Mouse (Mus musculus): ENCODE results near the gene Asb2.

- no peak for TF ChIP-seq ZNF384 (IDR thresholded peaks at IDR 0.05; ENCODE audit: low read depth, low read length)
- TF ChIP-seq CHD2 (IDR thresholded peaks at IDR 0.05; ENCODE audit: low read depth, low read length), result no peak
- no peak for TF ChIP-seq MAFK (IDR thresholded peaks at IDR 0.05; ENCODE audit: insufficient read depth, low read depth, low read length)
- no peak for TF ChIP-seq HCFC1 (IDR thresholded peaks at IDR 0.05; ENCODE audit: borderline replicate concordance, insufficient read depth, low read length)
- no peak for TF ChIP-seq ZC3H11A (IDR thresholded peaks at IDR 0.05; ENCODE audit: borderline replicate concordance, low read depth, low read length)
Measured at GRCm38 (mm10) chr12:103380226-103380625, 24.4 kb upstream of the Asb2 start.

Measured in ES-E14 (cell line).